Mouse (Mus musculus): ENCODE measurements around the gene Amdhd2. TPM values are rescaled to one million over a fixed set of nuclear protein-coding genes. Genes with fewer than 3 reads are reported as not detected.

Gene Amdhd2
- 9.5 and 10.5 TPM in 2 replicates for polyA plus RNA-seq (2012; rRNA removed)

GRCm38 (mm10) chr17:24163176-24163962 is at the start of gene Amdhd2:
Gene Amdhd2 (minus strand): TSS chr17:24163766.

GRCm38 (mm10) chr17:24209043-24209915 is 45.7 kb upstream of the Amdhd2 start, which contains the start of gene Ntn3:
Gene Ntn3 (minus strand): TSS chr17:24209531.

GRCm38 (mm10) chr17:24205284-24205888 is 41.8 kb upstream of the Amdhd2 start, which contains the start of gene Tbc1d24:
Gene Tbc1d24 (minus strand): TSS chr17:24205562.

GRCm38 (mm10) chr17:24169317-24170065 is 5.9 kb upstream of the Amdhd2 start, which contains the start of gene Atp6v0c:
Gene Atp6v0c (minus strand): TSS chr17:24169702.

GRCm38 (mm10) chr17:24150824-24151223 is 12.7 kb downstream of the Amdhd2 start, which contains the start of gene Pdpk1:
Gene Pdpk1 (minus strand): TSS chr17:24150924.

Other genes with a start within 250 kb of the Amdhd2 start
- gene Dcpp3, start 246.3 kb downstream of the Amdhd2 start, polyA plus RNA-seq (2012; rRNA removed) = not detected in 2 replicates
- 0.02 TPM in 1 of 2 replicates, not detected in the other for gene Sbp, start 222.1 kb downstream of the Amdhd2 start, polyA plus RNA-seq (2012; rRNA removed)
- gene Sbpl, start 208.5 kb downstream of the Amdhd2 start, polyA plus RNA-seq (2012; rRNA removed) = not detected in 2 replicates
- gene Prss30, start 183.2 kb downstream of the Amdhd2 start, polyA plus RNA-seq (2012; rRNA removed) = 0.06 and 0.09 TPM in 2 replicates
- gene Prss22, start 165.7 kb downstream of the Amdhd2 start, polyA plus RNA-seq (2012; rRNA removed) = 0.05 TPM in 1 of 2 replicates, not detected in the other
- 0.10 TPM in 1 of 2 replicates, not detected in the other for gene Prss27, start 125.6 kb downstream of the Amdhd2 start, polyA plus RNA-seq (2012; rRNA removed)
- 9.7 and 11.2 TPM in 2 replicates for gene Kctd5, start 90.3 kb downstream of the Amdhd2 start, polyA plus RNA-seq (2012; rRNA removed)
- gene Pdpk1, start 12.8 kb downstream of the Amdhd2 start, polyA plus RNA-seq (2012; rRNA removed) = 9.2 and 11.4 TPM in 2 replicates
- gene Atp6v0c, start 5.9 kb upstream of the Amdhd2 start, polyA plus RNA-seq (2012; rRNA removed) = 198 and 244 TPM in 2 replicates
- 12.2 and 15.2 TPM in 2 replicates for gene Tbc1d24, start 41.8 kb upstream of the Amdhd2 start, polyA plus RNA-seq (2012; rRNA removed)
- 0.45 and 0.63 TPM in 2 replicates for gene Ntn3, start 45.8 kb upstream of the Amdhd2 start, polyA plus RNA-seq (2012; rRNA removed)
- gene Tedc2, start 57.1 kb upstream of the Amdhd2 start, polyA plus RNA-seq (2012; rRNA removed) = 15.4 and 18.1 TPM in 2 replicates
- 33.9 and 39.6 TPM in 2 replicates for gene Ccnf, start 87.7 kb upstream of the Amdhd2 start, polyA plus RNA-seq (2012; rRNA removed)
- not detected in 2 replicates for gene Abca17, start 187.3 kb upstream of the Amdhd2 start, polyA plus RNA-seq (2012; rRNA removed)
- 12.3 and 15.2 TPM in 2 replicates for gene Abca3, start 188.2 kb upstream of the Amdhd2 start, polyA plus RNA-seq (2012; rRNA removed)

Data from liver, embryonic 14 days (tissue).